Mouse (Mus musculus): ENCODE results near the gene Cmpk2.
"Not testable (repeated sequence)": the region's sequence is repeated elsewhere in the genome, so short reads cannot be mapped to it uniquely, and the experiment has no call there.

- not testable (repeated sequence) for TF ChIP-seq CTCF (conservative IDR thresholded peaks at IDR 0.05; ENCODE audit: low read length); NANOG (IDR thresholded peaks at IDR 0.05; ENCODE audit: borderline replicate concordance, low read length); POU5F1 (IDR thresholded peaks at IDR 0.05; ENCODE audit: borderline replicate concordance, low read length)
Measured at GRCm38 (mm10) chr12:26428771-26429170, 40.2 kb upstream of the Cmpk2 start.
